Mouse (Mus musculus) myocyte (in vitro differentiated cells): ENCODE measurements around the gene Ccdc114. TPM values are rescaled to one million over a fixed set of nuclear protein-coding genes. Genes with fewer than 3 reads are reported as not detected.
A peak's percentile ranks its signal among the peaks of the same experiment; 100 is the strongest.

Experiments
- H3K27me3 ChIP-seq: one replicate; pipeline ENCODE4 v1.6.1; 2011; ENCODE audit not compliant: control insufficient read depth, insufficient read depth, insufficient read length
- H3K36me3 ChIP-seq: one replicate; pipeline ENCODE4 v1.6.1; 2011; ENCODE audit not compliant: control insufficient read depth, insufficient read depth
- H3K4me2 ChIP-seq: one replicate; pipeline ENCODE4 v1.6.1; 2011; ENCODE audit warnings: low read depth, control low read depth
- H3K4me3 ChIP-seq: one replicate; pipeline ENCODE4 v1.5.1; 2011; ENCODE audit warnings: mild to moderate bottlenecking, control low read depth, moderate library complexity
- H3K79me2 ChIP-seq: one replicate; pipeline ENCODE4 v1.6.1; 2011; ENCODE audit not compliant: control insufficient read depth, insufficient read depth
- H3ac ChIP-seq: one replicate; pipeline ENCODE4 v1.6.1; 2011; ENCODE audit not compliant: control insufficient read depth, insufficient read length
- CEBPB ChIP-seq: IDR thresholded peaks from 2 replicates; pipeline ENCODE4 v1.6.1; 2011; ENCODE audit warnings: mild to moderate bottlenecking, moderate library complexity; ENCODE audit not compliant: poor library complexity, insufficient read depth, severe bottlenecking
- E2F4 ChIP-seq: IDR thresholded peaks from one replicate; pipeline ENCODE4 v1.6.1; 2011; ENCODE audit warnings: mild to moderate bottlenecking, control low read depth, moderate library complexity; ENCODE audit not compliant: insufficient read depth
- MAX ChIP-seq: IDR thresholded peaks from one replicate; pipeline ENCODE4 v1.6.1; 2011; ENCODE audit warnings: low read depth, mild to moderate bottlenecking, control low read depth
- MYOD1 ChIP-seq, 3 experiments: IDR thresholded peaks; one replicate each; pipeline ENCODE4 v1.6.1; 2011; ENCODE audit warnings: control low read depth in 2 of 3, low read depth in 2 of 3, mild to moderate bottlenecking in 2 of 3, moderate library complexity in 1 of 3; ENCODE audit not compliant: insufficient read length in 2 of 3, control insufficient read depth in 1 of 3
- MYOG ChIP-seq, 3 experiments: IDR thresholded peaks; one replicate each; pipeline ENCODE4 v1.6.1; 2011; ENCODE audit warnings: control low read depth in 2 of 3, low read depth in 2 of 3, mild to moderate bottlenecking in 2 of 3; ENCODE audit not compliant: insufficient read length in 2 of 3, control insufficient read depth in 1 of 3, insufficient read depth in 1 of 3
- POLR2A ChIP-seq: IDR thresholded peaks from one replicate; pipeline ENCODE4 v1.6.1; 2011; ENCODE audit warnings: low read depth, mild to moderate bottlenecking, control low read depth, moderate library complexity; ENCODE audit not compliant: insufficient read length
- POLR2AphosphoS2 ChIP-seq: IDR thresholded peaks from one replicate; pipeline ENCODE4 v1.6.1; 2011; ENCODE audit warnings: low read depth, control low read depth; ENCODE audit not compliant: insufficient read length
- REST ChIP-seq: IDR thresholded peaks from one replicate; pipeline ENCODE4 v1.6.1; 2011; ENCODE audit warnings: mild to moderate bottlenecking, control low read depth, moderate library complexity; ENCODE audit not compliant: insufficient read depth, insufficient read length
- SRF ChIP-seq: IDR thresholded peaks from one replicate; pipeline ENCODE4 v1.6.1; 2011; ENCODE audit warnings: low read depth; ENCODE audit not compliant: control insufficient read depth, insufficient read length
- TCF12 ChIP-seq: IDR thresholded peaks from one replicate; pipeline ENCODE4 v1.6.1; 2011; ENCODE audit warnings: mild to moderate bottlenecking, control low read depth; ENCODE audit not compliant: poor library complexity, insufficient read depth, severe bottlenecking
- TCF3 ChIP-seq: IDR thresholded peaks from one replicate; pipeline ENCODE4 v1.6.1; 2011; ENCODE audit warnings: low read depth, control low read depth; ENCODE audit not compliant: insufficient read length
- USF1 ChIP-seq: IDR thresholded peaks from one replicate; pipeline ENCODE4 v1.6.1; 2011; ENCODE audit warnings: low read depth, mild to moderate bottlenecking, control low read depth, moderate library complexity
- polyA plus RNA-seq: library from polyadenylated mRNA; unstranded; fragments of >200 nt; fragmentation: generic; extraction: Trizol; gene quantifications from one replicate; pipeline ENCODE4 v1.2.1, GENCODE M21; 2012; ENCODE audit warnings: missing spikeins

The Ccdc114 gene
- polyA plus RNA-seq, 1 experiment: 1.0 TPM

GRCm38 (mm10) chr7:45887246-45887645 is 36.6 kb upstream of the Ccdc114 start:
- Histone ChIP-seq H3K36me3 (peaks cover 12% of the 10 kb centered on the region), H3K4me3 (no peak overlapping the region), H3ac (no peak overlapping the region), H3K79me2 (no peaks in the 10 kb centered on the region), H3K4me2 (no peak overlapping the region), H3K27me3 (no peaks in the 10 kb centered on the region)
- peak; percentile 32 for TF ChIP-seq POLR2AphosphoS2
- TF ChIP-seq TCF12: no peak

- Histone ChIP-seq H3K79me2 (no peaks in the 10 kb centered on the region), H3K27me3 (no peaks in the 10 kb centered on the region), H3K4me3 (no peak overlapping the region), H3K36me3 (no peaks in the 10 kb centered on the region), H3K4me2 (no peak overlapping the region), H3ac (no peak overlapping the region)
- no peak for TF ChIP-seq SRF
- TF ChIP-seq TCF3: no peak
- TF ChIP-seq USF1: no peak
- no peak for TF ChIP-seq MAX
- no peak for TF ChIP-seq MYOG (IDR thresholded peaks at IDR 0.05; ENCODE audit: control insufficient read depth in 1 of 3, insufficient read depth in 1 of 3, insufficient read length in 2 of 3, low read depth in 2 of 3)
- no peak for TF ChIP-seq TCF12
- no peak for TF ChIP-seq MYOD1 (IDR thresholded peaks at IDR 0.05; ENCODE audit: control insufficient read depth in 1 of 3, insufficient read length in 2 of 3, low read depth in 2 of 3)
- no peak for TF ChIP-seq POLR2AphosphoS2
- TF ChIP-seq POLR2A: no peak
- no peak for TF ChIP-seq CEBPB
- TF ChIP-seq E2F4: no peak
- no peak for TF ChIP-seq REST
Observed at GRCm38 (mm10) chr7:45892651-45893050, 31.2 kb upstream of the Ccdc114 start.

GRCm38 (mm10) chr7:45895931-45896516 is 27.8 kb upstream of the Ccdc114 start:
- Histone ChIP-seq H3K4me3 (peak overlapping the region; percentile 66), H3K4me2 (peak overlapping the region; percentile 58), H3ac (no peak overlapping the region), H3K79me2 (no peaks in the 10 kb centered on the region), H3K36me3 (no peaks in the 10 kb centered on the region), H3K27me3 (no peaks in the 10 kb centered on the region)
- TF ChIP-seq USF1: no peak
- TF ChIP-seq E2F4: no peak
- TF ChIP-seq POLR2AphosphoS2: no peak
- no peak for TF ChIP-seq TCF12
- no peak for TF ChIP-seq MYOG (IDR thresholded peaks at IDR 0.05; ENCODE audit: control insufficient read depth in 1 of 3, insufficient read depth in 1 of 3, insufficient read length in 2 of 3, low read depth in 2 of 3)
- TF ChIP-seq CEBPB: no peak
- TF ChIP-seq POLR2A: no peak
- no peak for TF ChIP-seq MYOD1 (IDR thresholded peaks at IDR 0.05; ENCODE audit: control insufficient read depth in 1 of 3, insufficient read length in 2 of 3, low read depth in 2 of 3)
- TF ChIP-seq TCF3: no peak
- TF ChIP-seq REST: no peak
- no peak for TF ChIP-seq MAX
- no peak for TF ChIP-seq SRF

- peak within 1 kb of the TSS; percentile 8 for H3ac ChIP-seq
- TF ChIP-seq REST (no peak), MYOG (IDR thresholded peaks at IDR 0.05; ENCODE audit: control insufficient read depth in 1 of 3, insufficient read depth in 1 of 3, insufficient read length in 2 of 3, low read depth in 2 of 3) (no peak), TCF3 (no peak), USF1 (no peak), POLR2A (peak; percentile 79), TCF12 (no peak), POLR2AphosphoS2 (peak; percentile 76), E2F4 (peak; percentile 75), MAX (no peak), MYOD1 (IDR thresholded peaks at IDR 0.05; ENCODE audit: control insufficient read depth in 1 of 3, insufficient read length in 2 of 3, low read depth in 2 of 3) (no peak), SRF (no peak), CEBPB (no peak)
Observed at GRCm38 (mm10) chr7:45896517-45897257, 27.2 kb upstream of the Ccdc114 start, which contains the start of the genes Syngr4 and Tmem143. Gene Syngr4, minus strand, starts transcription at chr7:45896714. Gene Tmem143, plus strand, starts transcription at chr7:45896941.

More at GRCm38 (mm10) chr7:45896517-45897257, 27.2 kb upstream of the Ccdc114 start, which contains the start of the genes Syngr4 and Tmem143:
- Histone ChIP-seq H3K27me3 (no peaks in the 10 kb centered on the region), H3K36me3 (no peaks in the 10 kb centered on the region), H3K4me3 (peak within 1 kb of the TSS; percentile 66), H3K79me2 (no peaks in the 10 kb centered on the region), H3K4me2 (peak within 1 kb of the TSS; percentile 95)
